Mouse (Mus musculus) cerebellum, adult 11 months (tissue): Measurements from ENCODE around the gene Mbnl1.

ENCODE experiments used
- DNase-seq: peaks from one replicate; pipeline ENCODE4 v3.0.0; 2022

Mbnl1 gene

DNA sequence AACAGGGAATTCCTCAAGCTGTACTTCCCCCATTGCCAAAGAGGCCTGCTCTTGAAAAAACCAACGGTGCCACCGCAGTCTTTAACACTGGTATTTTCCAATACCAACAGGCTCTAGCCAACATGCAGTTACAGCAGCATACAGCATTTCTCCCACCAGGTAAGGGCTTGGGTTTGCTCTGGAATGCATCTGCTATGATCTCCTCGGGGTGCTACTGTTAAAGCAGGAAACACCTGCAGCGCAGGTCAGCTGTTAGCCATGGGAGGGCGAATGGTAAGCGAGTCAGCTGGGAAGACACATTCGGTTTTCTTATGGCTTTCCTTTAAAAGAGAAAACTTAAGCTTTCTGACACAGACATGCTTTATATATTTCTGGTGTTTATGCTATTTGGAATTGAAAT is 143.0 kb downstream of the Mbnl1 start:
- DNase-seq: no peak

GRCm38 (mm10) chr3:60616147-60616546 is 143.5 kb downstream of the Mbnl1 start:
- no peak for DNase-seq

DNA sequence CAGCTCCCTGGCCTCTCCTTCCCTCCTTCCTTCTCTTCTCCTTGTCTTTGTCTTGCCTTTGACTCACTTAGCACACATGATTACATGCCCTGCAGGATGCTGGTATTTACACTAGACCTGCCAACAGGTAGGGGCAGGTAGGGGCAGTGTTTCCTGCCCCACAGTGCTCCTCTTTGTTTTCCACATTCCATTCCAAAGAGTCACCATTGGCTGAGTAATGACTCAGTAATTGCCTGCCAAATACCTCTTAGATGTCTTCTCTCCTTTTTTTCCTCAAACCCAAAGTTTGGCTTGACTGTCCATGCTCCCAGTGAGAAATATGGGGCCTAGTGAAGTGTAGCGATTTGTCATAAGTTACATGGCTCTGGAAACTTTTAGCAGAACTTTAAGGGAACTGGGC is 145.0 kb downstream of the Mbnl1 start:
- no peak for DNase-seq

DNA sequence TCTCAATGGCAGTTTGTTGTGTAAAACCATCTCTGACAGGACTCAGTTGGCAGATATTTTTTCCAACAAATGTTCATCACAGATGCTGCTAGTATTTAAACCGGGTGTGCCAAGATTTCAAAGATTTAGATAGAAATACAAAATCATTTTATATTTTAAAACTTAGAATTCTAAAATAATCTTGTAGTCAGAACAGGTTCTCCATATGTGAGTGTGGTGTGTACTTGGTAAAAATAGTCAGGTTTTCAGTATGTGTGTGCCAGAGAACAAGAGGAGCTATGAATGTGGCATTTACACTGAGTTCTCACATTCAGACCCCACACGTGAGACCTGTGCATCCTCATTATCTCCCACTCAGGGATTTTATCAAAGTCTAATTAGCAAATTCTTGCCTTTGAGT is 147.6 kb downstream of the Mbnl1 start:
- no peak for DNase-seq

DNA sequence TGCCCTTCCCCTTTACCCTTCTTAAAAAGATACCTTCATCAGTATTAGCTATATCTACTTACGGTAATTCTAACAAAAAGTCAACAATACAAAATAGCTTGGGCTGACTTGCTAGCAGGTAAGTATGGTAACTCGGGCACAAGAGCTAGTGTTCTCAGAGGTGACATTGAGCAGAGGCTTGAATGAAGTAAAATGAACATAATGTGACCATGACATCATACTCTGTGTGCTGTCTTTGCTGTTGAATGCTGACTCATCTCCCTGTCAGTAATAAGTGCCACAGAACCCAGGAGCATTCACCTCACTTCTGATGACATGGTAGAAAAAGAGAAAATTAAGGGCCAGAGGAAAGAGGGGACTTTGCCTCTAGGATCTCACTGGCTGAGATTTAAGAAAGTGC is 158.6 kb downstream of the Mbnl1 start:
- DNase-seq: no peak

DNA sequence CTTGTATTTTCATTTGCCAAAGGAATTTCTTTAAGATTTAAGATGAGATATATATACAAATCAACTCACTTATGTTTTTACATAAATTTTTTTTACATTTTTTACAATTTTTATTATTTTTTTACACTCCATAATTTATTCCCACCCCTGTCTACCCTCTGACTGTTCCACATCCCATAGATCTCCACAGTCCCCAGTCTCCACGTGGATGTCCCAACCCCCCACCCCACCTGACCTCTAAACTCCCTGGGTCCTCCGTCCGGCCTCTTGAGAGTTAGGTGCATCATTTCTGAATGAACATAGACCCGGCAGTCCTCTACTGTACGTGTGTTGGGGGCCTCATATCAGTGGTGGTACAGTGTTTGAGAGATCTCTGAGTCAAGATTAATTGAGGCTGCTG is 159.1 kb downstream of the Mbnl1 start:
- no peak for DNase-seq

- DNase-seq: no peak
Observed at GRCm38 (mm10) chr3:60632796-60633466, 160.3 kb downstream of the Mbnl1 start.

DNA sequence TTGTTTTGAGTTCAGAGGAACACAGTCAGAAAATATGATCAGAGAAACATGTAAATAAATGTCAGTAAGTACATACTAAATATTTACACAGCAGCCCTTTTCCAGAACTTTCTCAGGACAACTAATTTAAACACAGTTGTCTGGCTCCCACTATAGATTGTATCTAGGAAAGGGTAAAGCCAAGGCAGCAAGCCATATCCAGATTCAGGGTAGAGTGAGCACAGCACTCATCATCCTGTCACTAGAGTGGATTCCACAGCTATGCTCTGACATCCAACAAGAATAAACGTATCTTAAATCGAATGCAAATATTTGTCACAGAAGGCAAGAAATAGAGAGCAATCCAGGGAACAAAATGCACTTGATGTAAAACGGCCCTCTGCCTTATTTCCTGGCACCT is 165.9 kb downstream of the Mbnl1 start:
- DNase-seq: no peak

DNA sequence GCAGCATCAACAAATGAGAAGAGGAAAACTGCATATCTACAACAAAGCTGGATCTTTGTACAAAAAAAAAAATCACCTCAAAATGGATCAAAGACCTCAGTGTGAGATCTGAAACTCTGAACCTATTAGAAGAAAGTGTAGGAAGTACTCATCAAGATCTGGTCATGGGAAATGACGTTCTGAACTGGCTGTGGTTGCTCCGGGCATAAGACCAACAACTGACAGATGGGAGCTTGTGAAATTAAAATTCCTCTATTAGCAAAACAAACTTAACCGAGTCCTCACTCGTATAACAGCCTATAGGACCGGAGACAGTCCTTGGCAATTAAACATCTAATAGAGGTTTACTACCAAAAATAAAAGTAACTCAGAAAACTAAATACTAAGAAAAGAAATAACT is 166.5 kb downstream of the Mbnl1 start:
- DNase-seq: no peak

- no peak for DNase-seq
Observed at GRCm38 (mm10) chr3:60642227-60642626, 169.6 kb downstream of the Mbnl1 start.

- DNase-seq: no peak
Observed at GRCm38 (mm10) chr3:60645531-60645930, 172.9 kb downstream of the Mbnl1 start.

GRCm38 (mm10) chr3:60648293-60648692 is 175.7 kb downstream of the Mbnl1 start:
- no peak for DNase-seq

DNA sequence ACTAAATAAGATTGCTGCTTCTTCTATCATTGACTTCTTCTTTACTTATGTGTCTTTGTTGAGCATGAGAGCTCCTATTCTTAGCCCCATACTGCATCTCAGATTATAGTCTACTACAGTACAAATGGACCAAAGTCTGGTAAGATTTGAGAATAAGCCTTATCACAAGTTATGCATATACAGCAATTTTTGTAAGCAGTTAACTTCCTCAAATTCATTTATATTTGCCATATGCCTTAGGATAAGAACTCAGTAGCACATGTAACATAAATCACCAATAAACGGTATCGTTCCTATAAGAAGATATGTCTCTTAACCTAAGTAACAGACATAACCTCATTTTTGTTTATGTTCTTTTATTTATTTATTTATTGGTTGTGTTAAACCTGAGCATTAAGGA is 188.1 kb downstream of the Mbnl1 start:
- DNase-seq: no peak
